Mouse (Mus musculus) testis, postnatal 10 days (tissue): Measurements from ENCODE around the gene Catsperz.

Source experiments
- DNase-seq: peaks from one replicate; pipeline ENCODE4 v3.0.0; 2021; ENCODE audit warnings: low spot score

Catsperz gene

DNA sequence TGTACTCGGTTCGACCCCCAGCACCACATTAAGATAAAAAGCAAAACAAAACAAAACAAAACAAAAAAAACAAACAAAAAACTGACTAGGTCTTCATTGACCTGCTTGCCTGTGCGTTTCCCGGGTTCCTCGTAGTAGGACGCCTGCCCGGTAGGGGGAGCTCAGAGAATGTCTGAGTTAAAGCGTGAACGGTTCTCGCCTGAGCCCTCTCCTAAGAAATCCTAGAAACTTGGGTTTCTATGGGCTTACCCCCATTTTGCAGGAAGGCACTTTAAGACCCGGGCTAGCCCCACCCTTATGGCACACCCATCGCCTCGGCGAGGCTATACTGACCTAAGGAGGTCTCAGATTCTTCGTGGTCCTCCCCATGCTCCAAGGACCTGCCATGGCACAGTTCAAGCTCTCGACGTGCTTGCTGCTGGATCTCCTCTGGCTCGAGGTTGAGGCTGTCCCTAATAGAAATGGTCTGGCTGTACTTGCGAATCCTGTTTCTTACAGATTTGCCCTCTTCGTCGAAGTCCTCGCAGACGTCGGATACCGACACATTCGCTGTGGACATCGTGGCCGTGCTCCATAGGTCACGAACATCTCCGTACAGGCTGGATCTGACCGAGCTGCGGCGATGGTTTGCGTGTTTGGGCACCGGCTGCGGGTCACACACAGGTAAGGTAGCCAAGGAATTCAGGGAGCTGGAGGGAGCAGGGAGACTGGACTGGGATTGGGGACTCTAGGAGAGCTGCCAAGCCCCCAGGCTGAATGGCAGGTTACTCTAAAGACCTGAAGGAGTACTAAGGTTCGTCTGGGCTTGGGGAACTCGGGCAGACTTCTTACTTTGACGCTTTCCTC, 496 bp downstream of the Catsperz start:
- DNase-seq: peak; percentile 93

DNA sequence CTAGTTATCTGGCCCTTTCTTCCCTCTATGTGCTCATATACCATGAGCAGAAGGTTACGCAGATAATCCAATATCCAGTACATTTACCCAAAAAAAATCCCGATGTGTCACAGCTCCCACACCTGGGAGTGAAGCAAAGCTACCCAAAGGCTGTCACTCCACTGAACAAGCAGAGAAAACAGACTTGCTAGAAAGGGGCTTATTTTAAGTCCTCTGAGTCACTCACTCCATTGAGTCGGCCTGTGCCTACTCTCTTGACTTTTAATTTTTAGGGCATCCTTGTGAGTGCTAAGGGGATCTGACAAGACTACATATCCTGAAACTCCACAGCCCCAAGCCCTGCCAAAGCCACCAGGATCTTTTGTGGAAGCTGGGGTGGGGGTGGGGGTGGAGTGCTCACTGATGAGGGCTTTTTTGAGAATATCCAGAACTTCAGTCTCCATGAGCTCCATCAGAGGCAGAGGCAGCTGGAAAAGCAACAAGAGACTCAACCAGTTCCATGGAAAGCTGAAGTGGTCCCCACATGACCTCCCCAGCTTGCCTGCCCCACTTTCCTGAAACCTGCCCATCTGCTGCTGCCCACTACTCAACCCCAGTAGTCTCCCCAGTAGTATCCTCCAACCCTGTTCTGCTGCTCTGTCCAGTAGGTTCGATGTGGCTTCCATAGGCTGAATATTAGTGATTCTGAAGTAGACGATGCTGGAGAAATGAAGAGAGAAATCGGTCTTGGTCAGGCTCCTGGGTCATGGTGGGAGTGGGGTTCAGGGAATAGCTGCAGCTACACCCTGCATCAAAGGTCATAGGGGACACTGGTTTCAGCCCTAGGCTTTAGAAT, 2.1 kb downstream of the Catsperz start:
- no peak for DNase-seq

DNA sequence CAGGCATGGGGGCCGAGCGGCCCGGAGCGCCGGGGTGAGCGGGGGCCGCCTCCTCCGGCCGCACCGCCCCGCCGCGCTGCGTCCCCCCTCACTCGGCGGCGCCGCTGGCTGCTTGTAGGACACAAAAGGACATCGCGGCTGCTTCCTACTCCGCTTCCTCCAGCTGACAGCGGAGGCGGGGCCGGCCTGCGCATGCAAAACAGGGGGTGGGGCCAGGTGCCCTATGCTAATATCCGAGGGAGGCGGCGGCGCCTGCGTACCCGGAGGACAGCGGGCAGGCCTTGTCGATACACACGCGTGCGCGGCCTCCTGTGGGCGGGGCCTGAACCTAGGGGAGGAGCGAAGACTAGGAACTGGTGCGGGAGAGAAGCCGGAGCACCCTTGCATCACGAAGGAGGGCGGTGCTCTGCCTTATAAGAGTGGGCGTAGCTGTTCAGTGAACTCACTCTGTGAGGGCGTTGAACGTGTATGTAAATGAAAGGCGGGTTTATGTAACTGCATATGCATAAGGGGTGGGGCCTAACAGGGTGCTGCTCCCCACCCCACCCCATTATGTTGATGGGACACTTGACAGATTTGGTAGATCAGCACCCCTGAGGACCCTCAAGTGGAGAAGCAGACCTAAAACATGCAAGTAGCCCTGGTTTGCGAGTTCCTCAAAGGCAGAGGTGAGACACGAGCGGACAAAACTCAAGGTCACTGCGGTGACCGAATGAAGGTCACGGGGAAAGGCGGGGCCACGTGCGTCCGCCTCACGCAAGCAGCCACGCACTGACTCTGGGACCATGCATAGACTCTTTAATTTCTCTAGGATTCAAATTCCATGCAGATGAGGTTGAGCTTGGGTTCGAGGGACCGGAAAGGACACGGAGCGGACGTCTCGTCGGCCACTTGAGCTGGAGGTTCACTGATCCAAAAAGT, 3.3 kb downstream of the Catsperz start, which contains the start of gene Esrra:
Esrra (minus strand) TSS at position 167 of the 921 bp plus-strand sequence.
- peak; percentile 100 for DNase-seq

DNA sequence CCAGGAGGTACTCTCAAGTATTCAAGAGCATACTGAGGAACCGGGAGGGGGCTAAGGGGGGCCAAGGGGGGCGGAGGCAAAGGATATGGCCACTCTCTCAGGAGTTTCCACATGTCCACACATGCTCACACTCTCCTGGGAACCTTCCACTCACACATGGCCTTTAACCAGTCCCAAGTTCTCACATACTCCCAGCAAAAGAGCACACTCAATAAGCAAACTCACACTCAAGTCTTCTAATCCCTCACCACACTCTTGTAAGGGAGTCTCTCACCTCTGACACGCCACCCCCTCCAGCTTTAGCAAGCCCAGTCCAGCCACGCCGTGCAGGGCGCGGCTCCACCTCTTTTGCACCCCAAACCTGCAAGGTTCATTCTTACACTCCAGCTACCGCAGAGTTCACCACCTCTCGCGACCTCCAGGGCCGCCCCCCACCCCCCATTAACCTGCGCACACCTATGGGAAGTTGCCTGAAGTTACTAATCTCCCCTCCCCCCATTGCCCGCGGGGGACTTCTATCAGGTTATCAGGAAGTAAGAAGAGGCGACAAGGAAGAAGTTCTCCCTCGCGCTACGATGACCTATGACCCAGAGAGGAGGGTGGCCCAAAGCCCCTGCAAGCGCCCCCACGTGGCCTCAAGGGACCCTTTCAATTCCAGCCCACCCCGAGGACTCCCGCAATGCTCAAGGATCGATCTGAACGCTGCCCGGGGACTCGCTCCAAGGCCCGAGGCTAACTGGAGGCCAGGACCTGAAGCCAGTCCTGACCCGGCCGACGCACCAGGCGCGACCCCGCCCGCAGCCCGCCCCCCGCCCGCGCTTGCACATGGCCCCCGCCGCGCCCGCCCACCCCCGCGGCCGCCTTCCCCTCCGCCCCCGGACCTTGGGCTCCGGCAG, 4.2 kb downstream of the Catsperz start:
- DNase-seq: peak; percentile 72

DNA sequence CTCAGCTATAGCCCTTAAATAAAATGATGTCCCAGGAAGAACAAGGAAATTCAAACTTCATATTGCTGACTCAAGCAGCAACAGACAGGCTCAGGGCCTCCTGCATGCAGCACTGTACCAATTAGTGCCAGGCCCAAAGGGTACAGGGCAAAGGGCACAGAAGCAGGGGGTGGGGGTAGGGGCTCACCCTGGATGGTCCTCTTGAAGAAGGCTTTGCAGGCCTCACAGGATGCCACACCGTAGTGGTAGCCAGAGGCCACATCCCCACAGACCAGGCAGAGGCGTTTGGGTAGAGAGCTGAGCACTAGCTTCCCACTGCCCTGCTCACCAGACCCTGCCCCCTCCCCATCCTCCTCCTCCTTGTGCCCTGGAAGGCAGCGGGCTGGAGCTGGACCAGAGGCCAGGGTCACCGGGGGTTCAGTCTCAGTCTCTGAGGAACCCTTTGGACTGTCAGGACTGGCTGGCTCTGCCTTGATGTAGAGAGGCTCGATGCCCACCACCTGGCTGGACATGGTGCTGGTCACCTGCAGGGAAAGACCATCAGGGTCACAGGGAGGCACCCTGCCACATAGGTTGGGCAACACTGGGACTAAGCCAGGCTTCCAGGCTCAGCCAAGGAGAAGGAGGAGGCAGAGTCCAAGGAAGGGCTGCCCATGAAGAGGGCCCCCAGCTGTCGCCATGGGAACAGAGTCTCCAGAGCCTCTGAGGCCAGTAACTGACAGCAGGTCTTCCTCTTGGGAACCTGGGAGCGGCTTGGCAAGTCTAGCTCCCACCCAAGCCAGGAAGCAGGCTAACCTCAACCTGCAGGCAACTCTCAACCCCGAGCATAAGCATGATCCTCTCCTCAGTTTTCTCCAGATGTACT, 5.1 kb downstream of the Catsperz start:
- DNase-seq: peak; percentile 64

- DNase-seq: no peak
Observed at GRCm38 (mm10) chr19:6919431-6919830, 5.7 kb downstream of the Catsperz start.

- no peak for DNase-seq
Observed at GRCm38 (mm10) chr19:6918321-6918720, 6.9 kb downstream of the Catsperz start.

DNA sequence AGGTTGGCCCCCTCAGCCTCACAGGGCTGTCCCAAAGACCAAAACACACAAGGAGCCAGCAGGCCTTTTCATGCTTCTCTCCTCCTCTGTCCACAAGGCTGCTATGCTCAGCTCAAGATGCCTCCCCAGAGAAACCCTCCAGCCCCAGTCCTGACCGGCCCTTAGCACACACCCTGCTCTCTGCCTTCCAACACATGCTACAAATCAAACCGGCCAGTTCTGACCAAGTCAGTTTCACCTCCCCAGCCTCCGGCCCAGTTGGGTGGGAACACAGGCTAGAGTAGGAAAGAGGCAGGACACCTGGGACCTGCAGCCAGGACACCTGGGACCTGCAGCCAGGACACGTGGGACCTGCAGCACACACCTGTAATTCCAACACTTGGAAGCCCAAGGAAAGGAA, 8.7 kb downstream of the Catsperz start:
- DNase-seq: no peak

- no peak for DNase-seq
Observed at GRCm38 (mm10) chr19:6915276-6915675, 9.9 kb downstream of the Catsperz start.

- DNase-seq: no peak
Observed at GRCm38 (mm10) chr19:6914540-6914939, 10.6 kb downstream of the Catsperz start.

- DNase-seq: no peak
Observed at GRCm38 (mm10) chr19:6913991-6914390, 11.2 kb downstream of the Catsperz start.

DNA sequence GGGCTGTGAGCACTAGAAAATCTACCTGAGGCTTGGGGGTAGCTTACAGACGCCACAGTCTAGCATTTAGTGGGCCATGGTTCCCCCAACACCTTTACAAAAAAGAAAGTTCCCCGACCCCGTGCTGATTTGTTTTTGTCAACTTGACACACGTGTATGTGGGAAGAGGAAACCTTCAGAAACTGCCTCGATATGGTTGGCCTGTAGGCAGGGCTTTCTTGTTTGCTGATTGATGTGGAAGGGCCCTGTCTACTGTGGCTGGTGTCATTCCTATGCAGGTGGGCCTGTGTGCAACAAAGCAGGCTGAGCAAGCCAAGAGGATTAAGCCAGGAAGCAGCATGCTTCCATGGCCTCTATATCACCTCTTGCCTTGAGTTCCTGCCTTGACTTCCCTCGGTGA, 12.1 kb downstream of the Catsperz start:
- no peak for DNase-seq

DNA sequence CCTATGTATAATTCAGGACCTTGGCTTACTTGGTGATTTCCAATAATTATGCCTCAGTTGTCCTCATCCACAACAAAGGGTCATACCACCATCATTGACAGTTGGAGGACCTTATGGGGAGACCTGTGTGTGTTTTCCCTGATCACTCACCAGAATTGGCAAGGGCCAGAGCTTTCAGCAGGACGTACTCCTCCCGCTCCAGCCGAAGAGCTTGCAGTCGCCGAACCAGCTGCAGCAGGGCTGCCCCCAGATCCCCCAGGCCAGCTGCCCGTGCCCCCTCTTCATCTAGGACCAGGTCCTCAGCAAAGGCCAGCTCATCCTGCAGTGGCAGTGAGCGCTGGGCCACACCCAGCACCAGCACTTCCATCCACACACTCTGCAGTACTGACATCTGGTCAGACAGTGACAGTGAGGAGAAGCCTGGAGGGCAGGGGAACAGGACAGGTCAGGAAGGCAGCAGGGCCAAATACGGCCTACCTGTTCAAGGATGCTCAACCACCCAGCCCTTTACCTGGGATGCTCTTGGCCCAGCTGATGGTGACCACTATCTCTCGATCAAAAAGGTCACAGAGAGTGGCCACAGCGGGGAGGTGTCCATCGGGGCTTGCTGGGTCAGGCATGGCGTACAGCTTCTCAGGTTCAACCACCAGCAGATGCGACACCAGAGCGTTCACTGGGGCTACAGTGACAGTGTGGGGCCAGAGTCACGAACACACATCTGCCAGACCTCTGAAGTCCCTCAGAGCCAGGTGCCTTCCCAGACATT, 12.8 kb downstream of the Catsperz start:
- no peak for DNase-seq

DNA sequence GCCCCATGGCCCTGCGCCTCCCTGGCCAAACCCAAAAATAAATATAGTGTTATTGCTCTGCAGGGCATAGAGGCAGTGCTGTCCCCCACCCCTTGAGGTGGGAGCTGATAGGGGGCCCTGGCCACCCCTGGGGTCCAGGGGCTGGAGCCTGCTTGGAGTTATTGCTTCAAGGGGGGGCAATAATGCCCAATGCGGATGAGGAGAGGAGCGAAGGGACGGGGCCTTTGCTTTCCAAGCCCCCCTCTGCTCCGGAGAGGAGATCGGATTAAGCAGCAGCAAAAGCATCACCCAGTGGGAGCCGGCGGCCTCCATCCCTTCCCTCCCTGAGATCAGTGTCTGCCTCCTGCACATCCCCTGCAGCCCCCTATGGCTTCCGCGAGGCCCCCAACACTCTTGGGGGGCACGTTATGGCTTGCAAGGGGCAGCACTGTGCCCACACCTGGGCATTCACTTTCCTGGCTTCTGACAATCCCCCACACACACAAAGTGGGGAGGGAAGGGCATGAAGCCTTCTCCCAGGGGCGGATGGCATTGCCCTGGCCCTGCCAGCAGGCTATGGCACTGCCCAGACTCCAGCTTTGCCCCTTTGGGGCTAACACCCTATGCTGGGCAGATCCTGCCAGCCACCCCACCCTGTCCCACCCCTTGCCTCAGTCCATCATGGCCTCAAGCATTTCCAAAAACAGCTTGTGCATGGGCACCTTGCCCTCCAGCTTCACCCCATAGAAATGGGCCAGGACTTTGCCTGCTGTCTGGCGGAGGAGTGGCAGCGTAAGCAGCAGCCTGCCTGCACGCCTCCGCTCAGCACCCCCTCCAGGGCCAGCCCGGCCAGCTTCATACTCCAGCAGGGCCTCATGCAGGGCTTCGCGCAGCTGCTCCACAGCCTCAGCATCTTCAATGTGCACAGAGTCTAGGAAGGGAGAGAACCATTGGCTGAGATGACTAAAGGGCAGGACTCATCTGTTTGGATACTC, 13.8 kb downstream of the Catsperz start:
- no peak for DNase-seq

DNA sequence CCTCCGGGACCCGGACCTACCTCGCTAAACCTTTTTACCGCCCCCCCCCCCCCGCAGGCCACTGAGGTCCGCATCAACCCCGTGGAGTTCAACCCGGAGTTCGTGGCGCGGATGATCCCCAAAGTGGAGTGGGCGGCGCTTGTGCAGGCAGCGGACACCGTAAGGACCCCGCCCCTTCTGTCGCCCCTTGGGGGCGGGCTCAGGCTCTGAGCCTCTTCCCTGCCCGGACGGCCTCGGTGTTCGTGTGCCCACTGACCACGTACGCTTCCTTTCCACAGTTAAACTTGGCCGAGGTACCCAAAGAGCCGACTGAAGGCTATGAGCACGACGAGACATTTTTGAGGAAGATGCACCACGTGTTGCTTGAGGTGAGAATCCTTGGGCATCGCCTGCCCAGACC, 14.9 kb downstream of the Catsperz start:
- DNase-seq: peak; percentile 73

GRCm38 (mm10) chr19:6909507-6910289, 15.5 kb downstream of the Catsperz start, which contains the start of the genes Trmt112 and Prdx5:
Gene Trmt112, plus strand, starts transcription at chr19:6909698.
Gene Prdx5, minus strand, starts transcription at chr19:6910106.
- peak; percentile 91 for DNase-seq

- DNase-seq: no peak
Observed at GRCm38 (mm10) chr19:6909021-6909420, 16.2 kb downstream of the Catsperz start.
